Mouse (Mus musculus) testis, adult 2 months (tissue): ENCODE measurements around the gene Plet1.

Source experiments
- CTCF ChIP-seq: fragments of 200-500 bp; IDR thresholded peaks from 2 replicates; pipeline ENCODE4 v1.5.1; 2012; ENCODE audit warnings: low read depth, mild to moderate bottlenecking, inconsistent platforms, low read length, moderate library complexity; ENCODE audit not compliant: control insufficient read depth, insufficient read depth, insufficient replicate concordance
- POLR2A ChIP-seq: fragments of 200-500 bp; IDR thresholded peaks from 2 replicates; pipeline ENCODE4 v1.6.1; 2012; ENCODE audit warnings: low read depth, mild to moderate bottlenecking, inconsistent platforms, low read length, moderate library complexity; ENCODE audit not compliant: control insufficient read depth

DNA sequence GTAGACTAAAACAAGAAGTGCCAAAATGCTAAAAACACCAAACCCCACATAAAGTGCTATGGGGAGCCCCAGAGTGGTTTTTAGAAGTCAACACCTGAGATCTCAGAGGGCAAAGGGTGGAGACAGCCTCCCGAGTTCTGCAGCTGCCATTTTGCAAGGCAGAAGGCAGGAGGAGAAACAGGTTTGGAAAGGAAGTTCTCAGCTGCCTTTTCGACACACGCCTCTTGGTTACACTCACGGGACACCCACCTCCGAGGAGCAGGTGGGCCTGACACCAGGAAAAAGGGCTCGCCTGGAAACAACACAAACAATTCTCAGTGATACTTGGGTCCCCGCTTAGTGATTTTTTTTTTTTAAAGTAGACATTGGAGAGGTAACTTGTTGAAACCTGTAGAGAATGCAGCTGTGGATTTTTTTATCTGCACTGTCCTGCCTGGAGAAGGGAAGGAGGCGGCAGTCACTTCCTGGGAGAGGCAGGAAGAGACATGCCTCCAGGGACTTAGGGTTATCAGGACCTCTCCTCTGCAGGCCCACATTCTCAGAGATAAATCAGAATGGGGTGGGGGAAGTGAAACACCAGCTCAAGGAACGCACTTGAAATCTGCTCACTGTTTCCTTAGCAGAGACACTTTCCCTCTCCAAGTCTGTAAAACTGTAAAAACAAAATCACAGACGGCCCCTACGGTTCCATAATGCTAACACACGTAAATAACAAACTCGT, 23.0 kb upstream of the Plet1 start:
- TF ChIP-seq CTCF: no peak
- no peak for TF ChIP-seq POLR2A
